Mouse (Mus musculus) heart, postnatal 4 days (tissue): ENCODE results near the gene Setd1a. TPM values are rescaled to one million over a fixed set of nuclear protein-coding genes. Genes with fewer than 3 reads are reported as not detected.
"Not testable (repeated sequence)": the region's sequence is repeated elsewhere in the genome, so short reads cannot be mapped to it uniquely, and the experiment has no call there.

Experiments used
- DNase-seq: peaks from one replicate; pipeline ENCODE4 v3.0.0; 2021
- total RNA-seq, 2 experiments: library from RNA; stranded (reverse); gene quantifications; 2 replicates each; pipeline ENCODE4 v1.2.3; 2021

Gene Setd1a
- total RNA-seq, 2 experiments from 2014 or later = 30.8 to 32.0 TPM

- DNase-seq = not testable (repeated sequence)
These were observed 61.4 kb downstream of the Setd1a start for GRCm38 (mm10) chr7:127837878-127838277.

DNA sequence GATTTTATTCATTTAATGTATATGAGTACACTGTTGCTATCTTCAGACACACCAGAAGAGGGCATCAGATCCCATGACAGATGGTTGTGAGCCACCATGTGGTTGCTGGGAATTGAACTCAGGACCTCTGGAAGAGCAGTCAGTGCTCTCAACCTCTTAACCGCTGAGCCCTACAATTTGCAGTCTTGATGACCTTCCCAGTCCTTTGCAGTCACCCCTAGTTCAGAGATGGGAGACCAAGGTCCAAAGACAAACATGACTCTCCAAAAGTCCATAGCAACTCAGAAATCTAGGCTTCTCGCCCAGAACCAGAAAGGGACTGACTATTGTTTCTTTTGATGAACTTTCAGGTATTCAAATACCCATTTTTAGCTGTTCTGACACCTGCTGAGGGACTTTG lies 63.6 kb downstream of the Setd1a start:
- not testable (repeated sequence) for DNase-seq

DNA sequence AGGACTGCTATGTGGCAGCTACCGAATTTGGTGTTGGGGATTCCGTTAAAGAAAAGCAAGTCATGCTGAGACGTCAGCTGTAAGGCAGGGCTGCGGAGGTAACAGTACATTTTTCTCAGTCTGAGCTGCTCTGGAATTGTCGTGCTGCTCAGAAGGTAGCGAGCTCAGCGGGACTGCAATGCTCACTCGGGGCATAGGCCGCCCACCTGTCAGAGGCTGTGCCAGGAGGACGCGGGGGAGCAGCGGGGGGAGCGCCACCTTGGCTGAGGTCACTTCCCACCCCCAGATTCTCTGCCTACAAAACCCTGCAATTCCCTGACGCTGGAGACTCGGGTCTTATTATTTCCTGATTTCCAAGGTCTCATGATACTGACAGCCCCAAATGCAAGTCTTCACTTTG lies 64.4 kb downstream of the Setd1a start:
- DNase-seq = peak; percentile 69

GRCm38 (mm10) chr7:127841340-127842000 lies 65.0 kb downstream of the Setd1a start:
- DNase-seq = peak; percentile 95

DNA sequence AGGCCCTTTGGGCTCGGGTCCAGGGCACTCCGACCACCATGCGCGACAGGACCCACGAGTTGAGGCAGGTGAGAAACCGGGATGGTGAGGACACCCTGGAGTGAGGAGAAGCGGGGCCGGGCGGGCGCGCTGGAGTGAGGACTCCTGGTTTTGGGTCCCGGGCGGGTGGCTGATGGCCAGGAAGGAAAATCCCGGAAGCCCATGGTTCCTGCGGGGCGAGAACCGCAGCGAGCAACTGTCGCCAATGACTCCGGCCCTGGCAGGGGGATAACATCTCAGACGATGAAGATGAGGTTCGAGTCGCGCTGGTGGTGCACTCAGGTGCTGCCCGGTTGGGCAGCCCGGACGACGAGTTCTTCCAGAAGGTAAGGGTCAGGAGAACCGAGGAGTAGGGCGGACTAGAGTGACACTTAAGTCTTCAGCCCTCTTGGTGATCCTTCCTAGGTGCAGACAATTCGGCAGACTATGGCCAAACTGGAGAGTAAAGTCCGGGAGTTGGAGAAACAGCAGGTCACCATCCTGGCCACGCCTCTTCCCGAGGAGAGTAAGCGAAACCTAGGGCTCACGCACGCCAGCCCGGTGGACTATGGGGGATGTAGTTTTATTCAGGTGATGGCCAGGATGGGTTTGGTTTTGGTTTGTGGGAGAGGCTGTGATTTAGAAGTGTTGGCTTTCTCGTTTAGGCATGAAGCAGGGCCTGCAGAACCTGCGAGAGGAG lies 65.7 kb downstream of the Setd1a start:
- peak; percentile 81 for DNase-seq

Other genes starting within 250 kb of the Setd1a start
- gene Tmem265, start 215.3 kb upstream of the Setd1a start, total RNA-seq = under 1 TPM in 1 of 2 experiments, not detected in 1; 0.45 TPM
- gene Phkg2, start 203.3 kb upstream of the Setd1a start, total RNA-seq = 10 to 100 TPM; 18.1 to 19.4 TPM
- 1 to 10 TPM; 6.5 to 9.2 TPM for gene Ccdc189, start 188.1 kb upstream of the Setd1a start, total RNA-seq
- gene Rnf40, start 187.9 kb upstream of the Setd1a start, total RNA-seq = 10 to 100 TPM; 47.8 to 49.7 TPM
- gene Zfp629, start 160.9 kb upstream of the Setd1a start, total RNA-seq = 10 to 100 TPM; 31.8 to 38.0 TPM
- 10 to 100 TPM; 67.6 to 71.1 TPM for gene Bcl7c, start 67.7 kb upstream of the Setd1a start, total RNA-seq
- 1 to 10 TPM; 3.4 to 4.0 TPM for gene Ctf1, start 63.9 kb upstream of the Setd1a start, total RNA-seq
- gene Ctf2, start 44.5 kb upstream of the Setd1a start, total RNA-seq = not detected
- 1 to 10 TPM; 6.0 TPM for gene Fbxl19, start 32.1 kb upstream of the Setd1a start, total RNA-seq
- 10 to 100 TPM; 14.7 to 14.8 TPM for gene Orai3, start 6.9 kb upstream of the Setd1a start, total RNA-seq
- 1 to 10 TPM; 3.0 to 3.2 TPM for gene Gm49388, start 8.9 kb downstream of the Setd1a start, total RNA-seq
- 10 to 100 TPM in 1 of 2 experiments, 1 to 10 TPM in 1; 9.6 to 10.3 TPM for gene Hsd3b7, start 23.9 kb downstream of the Setd1a start, total RNA-seq
- 10 to 100 TPM; 67.1 to 75.3 TPM for gene Stx4a, start 47.6 kb downstream of the Setd1a start, total RNA-seq
- gene Stx1b, start 47.9 kb downstream of the Setd1a start, total RNA-seq = 1 to 10 TPM in 1 of 2 experiments, under 1 TPM in 1; 0.90 to 1.2 TPM
- 10 to 100 TPM; 24.3 to 25.2 TPM for gene Zfp646, start 99.6 kb downstream of the Setd1a start, total RNA-seq
- 1 to 10 TPM; 7.7 to 8.9 TPM for gene Zfp668, start 100.2 kb downstream of the Setd1a start, total RNA-seq
- gene Prss53, start 114.3 kb downstream of the Setd1a start, total RNA-seq = 1 to 10 TPM in 1 of 2 experiments, under 1 TPM in 1; 0.88 to 1.1 TPM
- gene Gm21974, start 118.8 kb downstream of the Setd1a start, total RNA-seq = not detected
- gene Vkorc1, start 118.9 kb downstream of the Setd1a start, total RNA-seq = 10 to 100 TPM; 30.3 to 32.0 TPM
- 100 to 1,000 TPM; 102 to 113 TPM for gene Bckdk, start 127.4 kb downstream of the Setd1a start, total RNA-seq
- gene Kat8, start 135.8 kb downstream of the Setd1a start, total RNA-seq = 10 to 100 TPM; 13.0 to 13.9 TPM
- not detected for gene Prss8, start 153.4 kb downstream of the Setd1a start, total RNA-seq
- 1 to 10 TPM; 4.0 to 4.8 TPM for gene Prss36, start 170.1 kb downstream of the Setd1a start, total RNA-seq
- 100 to 1,000 TPM; 402 to 429 TPM for gene Fus, start 190.8 kb downstream of the Setd1a start, total RNA-seq
- gene Pycard, start 217.2 kb downstream of the Setd1a start, total RNA-seq = 10 to 100 TPM; 28.1 to 31.9 TPM
- 10 to 100 TPM; 66.9 to 69.8 TPM for gene Trim72, start 227.3 kb downstream of the Setd1a start, total RNA-seq